Mouse (Mus musculus) NIH3T3 (cell line): ENCODE results near the gene Fubp3.
"Not testable (repeated sequence)": the region's sequence is repeated elsewhere in the genome, so short reads cannot be mapped to it uniquely, and the experiment has no call there.

ENCODE experiments used
- DNase-seq: peaks from one replicate; pipeline ENCODE4 v3.0.0-alpha.2; 2012; ENCODE audit warnings: low read depth

Gene Fubp3

DNA sequence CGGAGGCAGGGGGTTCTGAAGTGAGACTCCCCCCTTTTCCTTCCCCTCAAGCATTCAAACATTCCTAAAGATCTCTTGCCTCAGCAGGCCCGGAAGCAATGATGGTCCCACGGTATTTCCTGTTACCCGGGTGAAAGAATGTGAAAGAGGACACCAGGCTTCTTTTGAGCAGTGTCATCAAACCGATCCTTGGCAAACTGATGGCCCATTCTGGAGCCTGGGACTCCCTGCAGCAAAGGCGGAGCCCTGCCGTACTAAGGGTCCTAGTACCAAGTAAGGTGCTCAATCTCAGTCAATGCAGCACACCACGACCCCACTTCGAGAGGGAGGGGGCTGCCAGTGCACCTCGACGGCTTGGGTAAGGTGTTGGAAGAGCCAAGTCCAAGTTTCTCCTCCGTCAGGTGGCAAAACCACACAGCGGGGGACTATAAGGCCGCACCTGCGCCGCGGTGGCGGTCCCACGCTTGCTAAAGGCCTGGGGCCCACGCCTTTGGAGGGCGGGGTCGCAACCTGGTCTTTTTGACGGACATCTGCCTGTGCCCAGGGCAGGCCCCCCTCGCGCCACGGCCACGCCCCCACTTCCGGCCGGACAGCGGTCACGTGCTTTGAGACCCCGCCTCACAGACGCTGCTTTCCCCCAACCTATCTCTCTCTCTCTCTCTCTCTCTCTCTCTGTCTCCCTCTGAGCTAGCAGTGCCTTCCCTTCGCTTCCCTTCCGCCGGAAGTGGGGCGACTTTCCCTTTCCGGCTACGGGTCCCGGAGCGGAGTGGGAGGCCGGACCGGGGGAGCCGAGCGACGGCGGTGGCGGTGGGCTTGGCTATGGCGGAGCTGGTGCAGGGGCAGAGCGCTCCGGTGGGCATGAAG, at the start of gene Fubp3:
Gene Fubp3 (plus strand): TSS at position 601 of the 864 bp plus-strand sequence.
- DNase-seq = peak; percentile 96

DNA sequence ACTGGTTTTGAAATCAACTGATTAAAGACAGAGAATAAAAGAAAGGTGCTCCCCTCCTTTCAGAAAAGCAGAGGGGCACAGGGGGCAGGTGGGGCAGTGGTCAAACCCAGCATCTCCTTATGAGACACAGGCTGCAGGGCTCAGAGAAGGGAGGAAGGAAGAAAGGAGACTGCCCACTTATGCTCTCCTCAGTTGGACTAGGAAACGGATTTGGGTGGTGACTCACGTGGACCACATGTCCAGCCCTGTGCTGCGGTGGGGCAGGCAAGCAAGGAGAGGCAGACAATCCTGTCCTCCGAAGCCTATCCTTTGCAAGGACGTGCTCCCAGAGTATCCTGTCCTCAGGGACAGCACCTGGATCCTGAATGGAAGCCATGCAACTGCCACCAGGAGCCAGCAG, 47.8 kb upstream of the Fubp3 start:
- DNase-seq = peak; percentile 57

DNA sequence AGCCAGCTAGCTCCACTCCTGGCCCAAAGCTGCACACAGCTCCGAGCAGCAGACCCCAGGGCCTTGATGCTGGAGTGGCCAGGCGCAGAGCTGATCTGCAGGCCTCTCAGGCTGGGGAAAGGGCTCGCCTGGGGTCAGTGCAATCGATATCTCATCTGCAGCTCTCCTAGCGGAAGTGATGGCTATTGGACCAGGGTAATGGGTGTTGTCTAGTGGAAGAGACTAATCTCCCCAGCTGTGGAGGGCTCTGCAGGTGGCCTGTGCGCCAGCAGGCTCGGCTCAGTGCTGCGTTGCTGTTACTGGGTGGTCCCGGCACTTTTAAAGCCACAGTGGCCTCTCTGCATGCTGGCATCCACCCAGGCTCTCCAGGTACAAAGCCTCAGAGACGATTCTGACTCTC, 46.7 kb upstream of the Fubp3 start:
- no peak for DNase-seq

DNA sequence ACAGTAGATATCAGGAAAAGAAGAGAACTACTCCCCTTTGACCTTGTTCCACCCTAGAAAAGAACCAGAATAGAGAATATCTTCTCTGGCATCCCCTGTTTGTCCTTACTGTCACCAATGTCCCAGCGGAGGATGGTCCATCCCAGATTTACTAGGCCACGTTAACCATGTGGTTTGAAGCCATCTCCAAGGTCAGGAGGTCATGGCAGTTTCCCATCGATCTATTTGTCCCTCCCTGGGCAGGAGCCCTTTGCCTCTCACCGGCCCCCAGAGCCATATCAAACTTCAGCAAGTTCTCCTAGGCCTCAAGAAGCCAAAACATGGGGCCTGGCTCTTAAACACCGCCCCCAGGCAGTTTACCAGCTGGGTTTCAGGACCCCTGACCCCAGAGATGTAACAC, 42.2 kb upstream of the Fubp3 start:
- DNase-seq = no peak

DNA sequence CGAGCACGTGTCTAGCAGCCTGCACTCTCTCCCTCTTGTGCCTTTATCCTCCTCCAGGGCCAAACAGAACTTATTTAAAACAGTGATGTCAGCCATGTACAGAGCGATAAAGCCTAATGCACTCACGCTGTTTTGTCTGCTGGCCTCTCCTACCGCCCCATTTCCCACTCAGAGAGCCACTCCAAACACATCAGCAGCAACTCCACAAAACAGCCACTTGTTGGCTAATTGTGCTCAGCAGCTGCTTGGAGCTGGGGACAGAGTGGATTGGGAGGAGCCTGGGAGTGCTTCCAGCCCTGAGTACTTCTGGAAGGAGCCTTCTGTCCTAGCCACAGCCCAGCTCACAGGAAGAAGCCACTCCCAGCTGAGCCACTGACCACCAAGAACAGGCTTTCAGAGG, 35.4 kb upstream of the Fubp3 start:
- DNase-seq = peak; percentile 33

DNA sequence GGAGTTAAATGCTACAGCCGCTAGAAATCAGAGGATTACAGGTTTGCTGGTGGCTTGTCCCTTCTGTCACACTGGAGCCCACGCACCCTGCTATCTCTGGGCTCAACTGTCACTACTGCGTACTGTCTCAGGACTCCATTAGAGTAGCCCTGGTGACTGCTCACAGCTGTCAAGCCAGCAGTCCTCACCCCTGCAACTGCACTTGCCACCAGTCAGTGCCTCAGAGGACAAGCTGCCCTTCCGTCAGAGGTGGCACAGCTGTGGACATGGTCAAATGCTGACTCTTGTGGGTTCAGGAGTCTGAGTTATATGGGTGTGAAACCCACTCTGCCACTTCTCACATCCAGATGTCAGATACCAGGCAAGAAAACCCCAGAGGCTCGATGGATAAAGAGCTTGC, 33.7 kb upstream of the Fubp3 start:
- no peak for DNase-seq

DNA sequence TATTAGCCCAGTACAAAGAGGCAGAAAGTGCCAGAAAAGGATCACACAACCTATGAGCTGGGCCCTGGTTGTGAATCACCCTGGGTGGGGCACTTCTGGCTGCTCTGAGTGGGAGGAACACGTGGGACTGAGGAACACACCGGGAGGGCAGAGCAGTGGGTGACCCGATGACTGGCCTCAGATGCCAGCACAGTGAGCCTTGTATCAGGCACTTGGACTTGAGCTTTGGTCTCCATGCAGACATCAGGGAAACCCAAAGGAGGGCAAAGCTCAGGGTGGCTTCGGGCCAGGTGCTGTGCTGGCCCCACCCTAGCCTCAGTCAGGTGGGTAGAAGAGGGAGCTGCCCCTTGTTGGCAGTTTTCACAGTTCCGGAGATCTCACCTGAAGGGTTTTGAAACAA, 30.9 kb upstream of the Fubp3 start:
- DNase-seq = peak; percentile 54

DNA sequence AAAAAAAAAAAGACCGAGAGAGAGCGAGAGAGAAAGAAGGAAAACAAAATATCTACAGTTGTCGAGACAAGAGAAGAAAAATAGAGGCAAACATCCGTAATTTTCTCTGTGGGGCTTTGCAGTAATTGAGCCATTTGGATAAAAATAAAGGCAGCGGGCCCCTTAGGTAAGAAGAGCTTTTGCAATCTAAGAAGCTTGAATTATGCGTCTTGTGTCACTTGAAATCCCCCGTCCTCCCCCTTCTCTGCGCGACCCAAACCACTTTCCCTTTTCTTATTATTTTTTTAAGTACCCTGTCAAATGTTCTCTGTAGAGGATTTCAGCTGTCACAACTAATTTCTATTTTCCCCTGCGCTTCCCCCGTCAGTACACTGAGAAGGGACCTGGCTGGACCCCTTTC, 24.7 kb upstream of the Fubp3 start:
- no peak for DNase-seq

DNA sequence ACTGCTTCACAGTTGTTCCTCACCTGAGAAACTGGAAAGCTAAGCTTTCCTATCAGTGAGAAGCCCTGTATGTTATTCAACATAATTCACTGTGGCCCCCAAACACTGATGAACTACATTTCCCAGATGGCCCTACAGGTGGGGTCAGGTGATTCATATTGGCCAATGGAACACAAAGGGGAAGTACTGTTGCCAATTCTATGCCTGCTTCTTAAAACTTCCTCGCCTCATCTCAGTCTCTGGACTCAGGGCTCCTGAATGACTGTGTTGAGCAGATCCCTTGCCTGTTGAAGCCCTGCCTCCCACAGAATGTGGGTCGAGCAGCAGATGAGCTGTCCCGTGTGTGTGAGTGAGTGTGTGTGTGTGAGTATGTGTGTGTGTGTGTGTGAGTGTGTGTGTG, 21.9 kb upstream of the Fubp3 start:
- peak; percentile 44 for DNase-seq

DNA sequence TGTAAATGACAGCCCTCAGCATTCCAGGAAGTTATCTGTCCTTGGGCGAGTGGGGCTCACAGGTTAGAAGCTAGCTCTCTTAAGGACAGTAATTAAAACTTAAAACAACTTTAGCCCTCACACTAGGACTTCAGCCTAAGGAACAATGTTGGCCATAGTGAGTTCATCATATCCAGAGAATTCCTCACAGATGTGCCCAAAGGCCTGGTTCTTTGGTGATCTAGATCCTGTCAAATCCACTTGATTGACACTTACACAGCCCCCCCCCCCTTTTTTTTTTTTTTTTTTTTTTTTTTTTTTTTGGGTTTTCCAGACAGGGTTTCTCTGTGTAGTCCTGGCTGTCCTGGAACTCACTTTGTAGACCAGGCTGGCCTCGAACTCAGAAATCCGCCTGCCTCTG, 21.1 kb upstream of the Fubp3 start:
- DNase-seq = not testable (repeated sequence)

DNA sequence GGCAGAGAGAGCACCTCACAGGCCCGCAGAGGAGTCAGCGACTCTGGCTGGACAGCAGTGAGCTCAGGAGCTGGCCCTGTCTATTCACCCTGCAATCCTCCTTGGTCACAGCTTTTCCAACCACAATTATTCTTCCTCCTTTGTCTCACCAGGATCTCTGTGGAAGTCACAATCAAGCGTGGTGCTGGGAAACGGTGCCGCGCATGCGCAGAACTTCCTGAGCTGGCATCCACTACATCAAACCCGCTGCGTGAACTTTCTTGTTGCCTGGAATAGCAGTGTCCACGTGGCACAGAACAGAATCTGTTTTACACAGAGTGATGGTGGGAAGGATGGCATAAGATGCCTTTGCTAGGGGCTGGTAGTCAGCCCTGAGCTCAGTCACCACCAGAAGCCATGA, 20.5 kb upstream of the Fubp3 start:
- no peak for DNase-seq

DNA sequence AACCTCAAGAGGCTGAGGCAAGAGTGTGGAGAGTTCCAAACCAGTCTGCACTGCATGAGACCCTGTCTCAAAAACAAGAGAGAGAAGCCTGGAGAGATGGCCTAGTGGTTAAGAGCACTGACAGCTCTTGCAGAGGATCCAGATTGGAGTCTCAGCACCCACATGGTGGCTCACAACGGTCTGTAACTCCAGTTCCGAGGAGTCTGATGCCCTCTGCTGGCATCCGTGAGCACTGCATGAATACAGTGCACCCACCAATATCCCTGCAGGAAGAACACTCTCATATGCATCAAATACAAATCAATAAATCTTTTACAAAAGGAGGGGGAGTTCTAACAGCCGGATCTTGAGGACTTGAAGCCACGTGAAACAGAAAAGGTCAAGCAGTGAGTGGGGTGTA, 17.8 kb upstream of the Fubp3 start:
- peak; percentile 13 for DNase-seq

DNA sequence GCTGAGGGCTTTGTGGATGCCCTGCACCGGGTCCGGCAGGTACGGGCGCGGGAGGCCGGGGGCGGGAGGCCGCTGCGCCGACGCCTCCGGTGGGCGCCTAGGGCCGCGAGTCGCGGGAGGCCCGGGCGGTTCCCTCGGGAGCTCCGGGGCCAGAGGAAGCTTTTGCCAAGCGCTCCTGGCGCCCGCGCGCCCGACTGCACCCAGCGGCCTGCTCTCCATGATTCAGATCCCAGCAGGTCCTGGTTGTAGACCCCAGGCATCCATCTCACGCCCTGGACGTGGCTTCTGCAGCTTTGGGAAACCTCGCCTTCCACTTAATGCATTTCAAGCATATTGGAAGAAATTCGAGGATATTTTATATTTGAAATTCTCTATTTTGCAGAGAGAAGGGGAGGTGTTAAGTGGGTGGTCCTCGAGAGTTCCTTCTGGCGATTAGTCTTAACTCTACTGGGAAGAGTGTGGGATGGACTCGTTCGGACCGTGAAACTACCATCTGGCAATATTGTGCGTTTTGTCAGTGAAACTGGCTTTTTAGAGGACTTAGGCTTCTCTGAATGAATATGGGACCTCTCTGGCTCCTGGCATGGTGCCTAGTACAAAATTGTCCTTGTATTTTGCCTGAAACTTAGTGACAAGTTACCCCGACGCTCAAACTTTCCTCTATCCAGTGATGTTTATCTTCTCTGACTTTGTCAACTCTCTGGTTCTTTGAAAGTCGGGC, 624 bp downstream of the Fubp3 start:
- DNase-seq = peak; percentile 16

DNA sequence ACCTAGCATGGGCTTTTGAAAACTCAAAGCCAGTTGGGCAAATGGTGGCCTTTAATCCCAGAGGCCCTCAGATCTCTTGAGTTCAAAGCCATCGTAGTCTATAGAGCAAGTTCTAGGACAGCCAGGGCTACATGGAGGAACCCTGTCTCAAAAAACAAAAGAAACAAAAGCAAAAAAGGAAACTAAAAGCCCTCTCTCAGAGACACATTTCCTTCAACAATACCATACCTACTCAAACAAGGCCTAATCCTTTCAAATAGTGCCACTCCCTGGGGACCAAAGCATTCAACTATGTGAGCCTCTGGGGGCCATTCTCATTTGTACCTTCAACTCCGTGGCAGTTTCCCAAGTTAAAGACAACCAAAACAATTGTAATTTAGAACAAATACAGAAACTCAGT, 9.2 kb downstream of the Fubp3 start:
- DNase-seq = no peak

DNA sequence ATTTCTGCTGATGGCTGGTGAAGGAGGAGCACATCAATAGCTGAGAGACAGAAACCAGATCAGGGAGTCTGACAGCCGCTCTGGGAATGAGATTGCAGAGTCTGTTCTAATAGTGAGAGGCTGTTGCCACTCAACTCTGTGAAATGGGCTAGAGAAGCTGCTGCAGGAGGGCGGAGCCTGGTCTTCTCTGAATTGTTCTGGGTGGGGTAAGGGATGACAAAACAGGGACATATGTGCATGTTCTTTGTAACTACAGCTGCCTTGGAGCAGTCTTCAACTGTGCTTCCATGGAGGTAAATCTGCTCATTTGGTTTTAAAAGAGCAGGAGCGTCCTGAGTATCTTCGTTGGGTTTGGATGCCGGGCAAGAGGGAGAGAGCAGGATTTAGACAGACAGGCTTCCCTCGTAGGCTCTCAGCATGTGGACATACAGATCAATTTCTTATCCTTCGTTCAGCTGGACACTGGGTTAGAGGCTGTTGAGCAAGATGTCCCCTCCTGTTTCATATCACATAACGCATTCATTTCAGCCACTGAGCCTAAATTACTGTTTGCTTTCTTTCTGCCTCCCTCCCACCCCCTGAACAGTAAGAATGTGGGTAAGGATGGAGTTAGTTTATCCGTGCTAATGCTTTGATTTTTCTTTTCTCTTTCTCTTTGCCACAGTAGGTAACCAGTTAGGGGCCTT, 19.5 kb downstream of the Fubp3 start:
- no peak for DNase-seq

DNA sequence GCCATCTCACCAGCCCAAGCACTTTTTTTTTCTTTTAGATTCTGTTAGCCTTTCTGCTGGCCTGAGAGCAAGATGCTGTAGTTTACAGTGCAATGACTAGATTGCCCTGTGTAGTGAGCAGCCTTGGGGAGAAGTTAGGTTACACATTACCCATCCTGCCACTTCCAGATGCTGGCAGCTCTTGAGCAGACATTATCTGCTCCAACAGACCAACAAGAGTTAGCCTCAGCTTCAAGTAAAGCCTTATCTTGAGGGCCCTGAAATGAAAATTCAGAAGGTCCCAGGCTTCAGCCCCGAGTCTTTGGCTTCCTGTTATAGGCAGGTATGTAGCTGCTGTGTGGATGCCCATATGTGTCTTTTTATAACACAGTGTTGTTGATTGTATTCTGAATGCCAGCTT, 35.1 kb downstream of the Fubp3 start:
- DNase-seq = no peak

DNA sequence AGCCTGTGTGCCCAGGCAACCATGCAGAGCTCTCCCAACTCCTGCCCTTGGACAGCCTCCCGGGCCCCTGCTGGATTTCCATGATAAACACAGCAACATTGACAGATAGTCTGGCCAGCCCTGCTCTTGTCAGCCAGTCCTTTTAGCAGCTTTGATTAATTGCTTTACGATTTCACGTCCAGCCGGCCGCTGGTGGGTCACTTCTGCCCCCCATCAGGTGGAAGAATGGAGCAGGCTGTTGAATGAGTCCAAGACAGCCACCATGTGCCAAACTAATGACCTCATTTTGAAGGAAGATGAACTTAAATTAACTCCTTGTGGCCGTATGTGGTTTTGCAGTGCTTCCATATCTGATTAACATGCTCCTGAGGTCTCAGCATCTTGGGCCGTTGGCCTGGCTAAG, 37.4 kb downstream of the Fubp3 start:
- DNase-seq = peak; percentile 26

DNA sequence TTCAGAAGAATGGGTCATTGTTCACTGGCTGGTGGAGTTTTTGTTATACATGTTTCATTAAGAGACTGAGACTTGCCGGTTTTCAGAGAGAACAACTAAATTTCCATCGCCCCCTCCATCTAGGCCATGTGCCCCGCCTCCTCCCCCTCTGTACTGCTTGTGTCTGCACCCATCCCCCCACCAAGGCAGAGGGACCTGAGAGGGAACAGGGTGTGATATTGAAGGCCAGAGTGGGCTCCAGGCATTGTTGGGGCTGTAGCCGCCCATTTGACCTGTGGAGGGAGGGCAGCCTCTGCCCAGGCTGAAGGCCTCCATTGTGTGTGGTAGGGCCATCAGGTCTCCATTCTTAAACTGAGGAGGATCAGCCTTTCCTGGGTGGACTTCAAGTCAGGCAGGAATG, 38.5 kb downstream of the Fubp3 start:
- no peak for DNase-seq

DNA sequence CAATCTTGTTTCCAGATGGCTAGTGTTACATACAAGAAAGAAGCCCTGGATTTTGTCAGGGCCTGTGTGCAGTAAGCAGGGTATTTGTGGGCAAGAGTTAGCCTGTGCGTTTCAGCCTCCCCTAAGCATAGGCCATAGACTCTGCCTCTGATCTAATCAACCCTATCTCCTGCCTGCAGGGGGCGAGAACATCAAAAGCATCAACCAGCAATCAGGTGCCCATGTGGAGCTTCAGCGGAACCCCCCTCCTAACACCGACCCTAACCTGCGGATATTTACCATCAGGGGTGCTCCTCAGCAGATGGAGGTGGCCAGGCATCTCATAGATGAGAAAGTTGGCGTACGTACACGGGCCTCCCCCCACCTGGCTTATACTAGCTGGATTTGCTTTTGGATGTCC, 38.9 kb downstream of the Fubp3 start:
- DNase-seq = peak; percentile 15

DNA sequence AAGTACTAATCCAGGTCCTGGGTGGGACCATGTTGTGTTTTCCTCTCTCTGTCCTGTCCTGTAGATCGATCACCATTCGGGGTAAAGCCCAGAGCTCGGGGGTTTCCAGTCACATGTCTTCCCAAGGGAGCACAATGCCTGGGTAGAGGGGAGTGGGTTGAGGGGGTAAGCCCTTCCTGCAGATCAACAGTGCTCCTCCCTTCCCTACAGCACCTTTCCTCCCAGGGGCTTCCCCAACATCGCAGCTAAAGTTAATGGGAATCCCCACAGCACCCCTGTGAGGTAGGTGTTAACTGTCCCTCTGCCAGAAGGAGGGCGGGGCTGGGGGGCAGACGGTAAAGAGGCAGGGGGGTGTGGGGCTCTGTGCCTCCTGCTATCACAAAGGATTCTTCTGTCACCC, 40.2 kb downstream of the Fubp3 start:
- DNase-seq = no peak

DNA sequence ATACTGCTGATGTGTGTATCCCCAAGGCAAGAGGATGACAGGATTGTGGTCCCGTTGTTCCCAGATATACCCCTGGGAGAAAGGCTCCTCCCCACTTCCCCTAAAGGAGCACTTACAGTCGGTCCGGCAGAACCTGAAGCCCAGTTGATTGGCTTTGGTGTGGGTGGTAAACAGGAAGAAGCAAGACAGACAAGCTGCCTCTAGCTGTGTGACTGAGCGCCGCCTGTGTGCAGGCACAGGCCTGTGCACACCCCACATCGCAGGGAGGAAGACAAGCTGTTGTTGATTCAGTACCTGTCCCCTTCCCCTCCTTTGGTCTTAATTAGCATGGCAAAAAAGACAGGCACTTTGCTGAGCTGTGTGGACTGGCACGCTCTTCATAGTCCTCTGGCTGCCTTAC, 41.3 kb downstream of the Fubp3 start:
- no peak for DNase-seq

DNA sequence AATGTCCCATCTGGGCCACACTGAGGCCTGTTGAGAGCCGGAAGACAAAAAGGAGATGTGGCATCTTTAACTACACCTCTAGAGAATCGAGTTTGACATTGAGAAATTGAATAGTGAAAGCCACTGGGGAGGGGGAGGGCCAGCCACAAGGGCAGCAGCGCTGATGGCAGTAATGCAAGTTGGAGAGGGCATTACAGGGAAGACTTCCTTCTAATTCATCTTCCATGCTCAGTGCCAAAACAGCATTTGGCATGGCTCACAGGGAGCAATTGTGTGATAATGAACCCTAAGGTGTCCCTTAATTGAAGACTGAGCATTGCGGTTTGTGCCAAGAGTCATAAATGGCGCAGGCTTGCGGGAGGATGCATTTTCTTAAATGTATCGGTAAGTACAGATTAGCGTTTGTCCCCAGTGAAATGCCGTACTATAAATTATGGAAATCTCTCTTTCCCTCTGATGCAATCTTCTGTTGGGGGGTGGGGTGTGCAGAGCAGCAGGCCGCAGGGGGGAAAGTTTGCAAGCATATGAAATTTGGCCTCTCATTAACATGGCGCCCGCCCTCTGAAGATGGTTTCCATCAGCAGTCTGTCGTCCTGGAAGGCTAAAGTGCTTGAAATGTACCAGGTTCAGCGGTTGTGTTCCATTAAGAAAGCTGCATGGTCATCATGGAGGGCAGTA, 46.2 kb downstream of the Fubp3 start:
- no peak for DNase-seq
